Mouse (Mus musculus): ENCODE data around the gene Ifi209. TPM values are rescaled to one million over a fixed set of nuclear protein-coding genes. Genes with fewer than 3 reads are reported as not detected.
"Not testable (repeated sequence)": the region's sequence is repeated elsewhere in the genome, so short reads cannot be mapped to it uniquely, and the experiment has no call there.

Gene Ifi209
- total RNA-seq (2021) = not detected
- long read RNA-seq, experiment 1 = 0 reads
- long read RNA-seq, experiment 2 = 0 reads

GRCm38 (mm10) chr1:173630622-173631021, at the start of gene Ifi209:
TSS of gene Ifi209 (plus strand) at chr1:173630917.
- DNase-seq (ENCODE audit: low spot score) = not testable (repeated sequence)

DNA sequence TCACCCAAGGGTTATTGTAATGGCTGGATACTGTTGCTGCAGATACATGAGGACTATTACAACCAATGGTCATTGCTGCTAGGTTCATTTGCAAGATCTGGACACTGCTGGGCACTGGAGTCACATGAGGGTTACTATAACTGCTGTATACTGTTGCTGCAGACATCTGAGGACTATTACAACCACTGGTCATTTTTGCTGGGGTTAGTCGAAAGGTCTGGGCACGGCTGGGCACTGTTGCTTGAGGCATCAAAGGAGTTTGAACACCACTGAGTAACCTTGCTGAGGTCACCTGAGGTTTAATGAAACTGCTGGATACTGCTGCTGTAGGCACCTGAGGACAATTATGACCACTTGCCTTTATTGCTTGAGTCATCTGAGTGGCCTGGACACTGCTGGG, 41.0 kb upstream of the Ifi209 start:
- DNase-seq (ENCODE audit: low spot score) = not testable (repeated sequence)

DNA sequence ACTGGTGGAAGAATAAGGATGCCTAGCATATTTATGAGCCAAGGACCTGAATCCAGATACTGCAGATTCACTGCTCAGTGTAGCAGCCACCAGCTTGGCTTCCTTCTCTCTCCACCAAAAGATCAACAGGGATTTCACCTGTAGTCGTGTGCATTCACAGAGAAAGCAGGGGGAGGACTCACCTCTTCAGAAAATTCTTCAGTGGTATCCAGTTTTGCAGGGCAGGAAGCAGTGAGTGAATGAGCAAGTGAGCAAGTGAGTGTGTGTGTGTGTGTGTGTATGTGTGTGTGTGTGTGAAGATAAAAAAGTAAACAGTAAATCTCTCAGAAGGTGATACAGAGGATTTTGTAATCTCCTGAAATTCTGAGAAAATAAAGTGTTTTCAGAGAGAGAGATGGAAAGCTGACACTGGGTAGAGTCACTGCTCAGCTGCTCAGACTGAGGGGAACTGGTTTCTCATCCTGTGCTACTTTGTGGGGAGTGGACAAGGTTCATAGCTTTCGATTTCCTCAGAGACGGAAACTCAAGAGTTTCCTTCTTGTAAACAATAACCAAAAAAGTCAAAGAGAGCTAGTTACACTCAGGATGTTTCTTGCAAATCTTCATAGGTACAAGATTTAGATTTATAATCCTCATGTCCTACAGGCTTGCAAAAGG, 31.8 kb upstream of the Ifi209 start, which contains the start of gene Ifi213:
Ifi213 (minus strand) TSS at position 437 of the 657 bp plus-strand sequence.
- DNase-seq (ENCODE audit: low spot score) = not testable (repeated sequence)

- DNase-seq (ENCODE audit: low spot score) = not testable (repeated sequence)
Measured at GRCm38 (mm10) chr1:173610291-173610690, 20.4 kb upstream of the Ifi209 start.

- peak; percentile 56 for DNase-seq (ENCODE audit: low spot score)
Measured at GRCm38 (mm10) chr1:173622216-173622615, 8.5 kb upstream of the Ifi209 start.

DNA sequence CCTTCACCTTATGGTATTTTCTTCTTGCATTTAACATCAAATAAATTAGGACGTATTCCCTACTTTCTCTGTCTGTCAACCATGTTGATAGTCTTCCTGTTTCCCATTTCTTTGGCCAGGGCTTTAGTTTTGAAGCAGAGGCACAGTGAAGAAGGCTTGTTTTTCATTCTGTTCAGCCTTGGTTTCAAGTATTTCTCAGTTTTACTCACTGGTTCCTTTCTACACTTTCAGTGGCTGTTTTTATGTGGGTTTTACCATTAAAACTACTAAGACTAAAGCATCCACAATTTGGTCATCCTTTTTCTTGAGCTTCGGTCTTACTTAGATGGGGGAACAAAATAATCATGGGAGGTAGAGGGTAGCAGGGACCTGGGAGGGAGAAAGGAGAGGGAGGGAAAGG, 6.7 kb upstream of the Ifi209 start:
- no peak for DNase-seq (ENCODE audit: low spot score)

- no peak for DNase-seq (ENCODE audit: low spot score)
Measured at GRCm38 (mm10) chr1:173626686-173627085, 4.0 kb upstream of the Ifi209 start.

DNA sequence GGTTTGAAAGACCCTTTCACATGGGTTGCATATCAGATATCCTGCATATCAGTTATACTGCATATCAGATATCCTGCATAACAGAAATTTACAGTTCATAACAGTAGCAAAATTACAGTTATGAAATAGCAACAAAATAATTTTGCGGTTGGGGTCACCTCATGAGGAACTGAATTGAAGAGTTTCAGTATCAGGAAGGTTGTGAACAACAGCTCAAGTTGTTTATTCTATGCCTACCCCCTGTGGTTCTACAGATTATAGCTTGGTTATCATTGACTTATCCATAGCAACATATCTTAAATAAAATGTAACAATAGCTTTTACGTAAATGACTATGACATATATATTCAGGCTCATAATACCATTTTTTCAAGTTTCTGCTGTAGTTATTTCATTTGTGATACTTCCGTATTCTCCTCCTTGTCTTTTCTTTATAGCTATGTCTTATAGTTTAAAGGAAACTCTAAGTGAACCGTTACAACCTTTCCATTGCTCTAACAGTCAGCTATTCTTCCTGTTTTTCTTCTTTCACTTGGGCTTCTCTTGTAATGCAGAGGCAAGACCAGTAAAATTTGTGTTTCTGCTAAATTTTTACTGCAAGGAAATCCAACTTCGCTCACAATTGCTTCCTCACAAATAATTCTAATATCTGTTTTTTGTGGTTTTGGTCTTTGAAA, 3.4 kb downstream of the Ifi209 start:
- DNase-seq (ENCODE audit: low spot score) = no peak

- no peak for DNase-seq (ENCODE audit: low spot score)
Measured at GRCm38 (mm10) chr1:173645393-173645792, 14.7 kb downstream of the Ifi209 start.

DNA sequence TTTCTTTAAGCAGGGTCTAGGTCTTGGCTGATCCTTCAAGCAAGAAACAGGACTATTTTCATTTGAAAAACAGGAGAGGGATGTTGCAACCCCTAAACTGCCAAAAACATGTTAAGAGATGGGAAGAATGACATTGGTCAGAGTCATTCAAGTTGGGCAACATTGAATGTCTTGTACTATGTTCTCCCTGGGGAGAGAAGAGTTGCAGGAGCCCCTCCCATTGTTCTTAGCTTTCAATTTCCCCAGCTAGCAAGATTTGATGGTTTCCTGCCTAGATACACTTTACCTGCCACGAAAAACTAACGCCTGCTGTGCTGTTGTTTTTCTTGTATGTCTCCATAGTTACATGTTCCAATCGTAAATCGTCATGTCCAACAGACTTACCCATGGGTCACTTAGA, 27.3 kb downstream of the Ifi209 start:
- peak; percentile 5 for DNase-seq (ENCODE audit: low spot score)

DNA sequence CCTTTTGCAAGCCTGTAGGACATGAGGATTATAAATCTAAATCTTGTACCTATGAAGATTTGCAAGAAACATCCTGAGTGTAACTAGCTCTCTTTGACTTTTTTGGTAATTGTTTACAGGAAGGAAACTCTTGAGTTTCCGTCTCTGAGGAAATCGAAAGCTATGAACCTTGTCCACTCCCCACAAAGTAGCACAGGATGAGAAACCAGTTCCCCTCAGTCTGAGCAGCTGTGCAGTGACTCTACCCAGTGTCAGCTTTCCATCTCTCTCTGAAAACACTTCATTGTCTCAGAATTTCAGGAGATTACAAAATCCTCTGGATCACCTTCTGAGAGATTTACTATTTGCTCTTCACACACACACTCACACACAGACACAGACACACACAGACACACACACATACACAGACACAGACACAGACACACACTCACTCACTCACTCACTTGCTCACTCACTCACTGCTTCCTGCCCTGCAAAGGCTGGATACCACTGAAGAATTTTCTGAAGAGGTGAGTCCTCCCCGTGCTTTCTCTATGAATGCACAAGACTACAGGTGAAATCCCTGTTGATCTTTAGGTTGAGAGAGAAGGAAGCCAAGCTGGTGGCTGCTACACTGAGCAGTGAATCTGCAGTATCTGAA, 42.9 kb downstream of the Ifi209 start, which contains the start of gene Ifi208:
Ifi208 (plus strand) TSS at position 218 of the 640 bp plus-strand sequence.
- not testable (repeated sequence) for DNase-seq (ENCODE audit: low spot score)

DNA sequence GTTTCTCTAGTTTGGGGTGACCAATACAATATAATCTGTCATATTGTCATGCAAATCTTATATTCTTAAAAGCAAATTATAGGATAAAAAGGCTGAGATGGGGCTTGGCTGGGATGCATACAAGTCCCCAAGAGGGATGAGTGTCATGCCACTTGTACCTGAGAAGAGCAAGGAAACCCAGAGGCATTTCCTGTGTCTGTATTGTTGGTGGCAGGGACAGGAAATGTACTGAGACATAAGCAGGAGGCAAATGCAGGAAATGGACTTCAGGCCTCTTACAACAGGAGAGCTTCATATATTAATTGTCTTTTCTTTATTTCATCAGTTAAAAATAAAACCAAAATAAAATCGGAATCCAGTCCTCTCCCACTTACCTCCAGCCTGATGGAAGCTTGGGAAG, 47.9 kb downstream of the Ifi209 start:
- DNase-seq (ENCODE audit: low spot score) = not testable (repeated sequence)

GRCm38 (mm10) chr1:173694270-173694669, 63.6 kb downstream of the Ifi209 start:
- DNase-seq (ENCODE audit: low spot score) = no peak

Small RNA genes within 50 kb of the gene (microRNA-seq; reads per million reads assigned to microRNA genes)
- gene Gm44339 = not detected

Other genes with a start within 250 kb of the Ifi209 start
- gene Ifi206, start 139.9 kb upstream of the Ifi209 start, total RNA-seq (2021) = not detected
- gene Ifi214, start 95.0 kb upstream of the Ifi209 start, total RNA-seq (2021) = not detected
- not detected for gene Ifi213, start 31.6 kb upstream of the Ifi209 start, total RNA-seq (2021)
- gene Ifi208, start 42.8 kb downstream of the Ifi209 start, total RNA-seq (2021) = under 1 TPM; 0.11 to 0.28 TPM
- 1 to 10 TPM; 3.7 to 6.6 TPM for gene Ifi207, start 110.8 kb downstream of the Ifi209 start, total RNA-seq (2021)
- 1 to 10 TPM; 3.1 to 4.5 TPM for gene Ifi204, start 136.0 kb downstream of the Ifi209 start, total RNA-seq (2021)